Mouse (Mus musculus) thymus, adult 2 months (tissue): ENCODE results near the gene Tesk2. TPM values are rescaled to one million over a fixed set of nuclear protein-coding genes. Genes with fewer than 3 reads are reported as not detected.

Source experiments
- DNase-seq: peaks from one replicate; pipeline ENCODE4 v3.0.0; 2021
- H3K27ac ChIP-seq: fragments of 200-500 bp; 2 replicates; pipeline ENCODE4 v1.5.1; 2012; ENCODE audit warnings: low read length, control low read depth; ENCODE audit not compliant: control insufficient read depth, insufficient read depth
- H3K27me3 ChIP-seq: fragments of 200-500 bp; 2 replicates; pipeline ENCODE4 v1.6.1; 2012; ENCODE audit warnings: mild to moderate bottlenecking, low read length, moderate library complexity, mixed read lengths; ENCODE audit not compliant: control insufficient read depth, insufficient read depth
- H3K36me3 ChIP-seq: fragments of 200-500 bp; 2 replicates; pipeline ENCODE4 v1.6.1; 2012; ENCODE audit warnings: mild to moderate bottlenecking, low read length, moderate library complexity; ENCODE audit not compliant: control insufficient read depth, insufficient read depth
- H3K4me1 ChIP-seq: fragments of 200-500 bp; replicated peaks from 2 replicates; pipeline ENCODE4 v1.6.1; 2012; ENCODE audit warnings: low read length; ENCODE audit not compliant: control insufficient read depth, insufficient read depth
- H3K4me3 ChIP-seq: fragments of 200-500 bp; 2 replicates; pipeline ENCODE4 v1.5.1; 2012; ENCODE audit warnings: mild to moderate bottlenecking, low read length, control low read depth, moderate library complexity; ENCODE audit not compliant: control insufficient read depth, insufficient read depth
- CTCF ChIP-seq: fragments of 200-500 bp; IDR thresholded peaks from 2 replicates; pipeline ENCODE4 v1.5.1; 2012; ENCODE audit warnings: mild to moderate bottlenecking, control low read depth, low read length, moderate library complexity, borderline replicate concordance; ENCODE audit not compliant: control insufficient read depth, poor library complexity, insufficient read depth; ENCODE audit errors: extremely low read depth
- POLR2A ChIP-seq: fragments of 200-500 bp; IDR thresholded peaks from 2 replicates; pipeline ENCODE4 v1.6.1; 2012; ENCODE audit warnings: mild to moderate bottlenecking, low read length, control low read depth, moderate library complexity; ENCODE audit not compliant: control insufficient read depth, poor library complexity, insufficient read depth; ENCODE audit errors: extremely low read depth
- WGBS: fragments of 180-500 bp; shearing (Covaris S2); methylation state at CpG from one replicate; pipeline ENCODE4 v1.1.7; 2018; 5-methylcytosine and 5-hydroxymethylcytosine counted together
- polyA plus RNA-seq: library from polyadenylated mRNA; depleted of rRNA; stranded (reverse); fragments of >200 nt; gene quantifications from 2 replicates; pipeline ENCODE4 v1.2.3, GENCODE M21; 2012

Gene Tesk2
- polyA plus RNA-seq, 1 experiment: 4.4 TPM

GRCm38 (mm10) chr4:116683957-116684356, 36.8 kb upstream of the Tesk2 start:
- TF ChIP-seq CTCF: no peak
- TF ChIP-seq POLR2A: no peak
- 0 out of 2 replicates have a peak, but pooled peaks cover 3% of the 10 kb centered on the region for H3K4me1 ChIP-seq
- no peak overlapping the region for H3K4me3 ChIP-seq
- no peaks in the 10 kb centered on the region for H3K27me3 ChIP-seq
- no peak overlapping the region for H3K27ac ChIP-seq
- peaks cover 2% of the 10 kb centered on the region; the same call in 1 of the 2 replicates for H3K36me3 ChIP-seq
- 89% methylated on average over 4 of the region's 4 CpGs for WGBS
- DNase-seq: no peak

- no peak overlapping the region for H3K27ac ChIP-seq
- H3K4me3 ChIP-seq: no peak overlapping the region
- WGBS: 75% methylated on average over 2 of the region's 2 CpGs
These were observed 36.1 kb upstream of the Tesk2 start for GRCm38 (mm10) chr4:116684665-116685064.

GRCm38 (mm10) chr4:116685402-116686061, 35.2 kb upstream of the Tesk2 start, which contains the start of gene Prdx1:
Gene Prdx1, plus strand, starts transcription at chr4:116685544.
- under 1% methylated on average over 56 of the region's 56 CpGs for WGBS
- no peaks in the 10 kb centered on the region for H3K27me3 ChIP-seq
- peak; percentile 96 for DNase-seq
- TF ChIP-seq POLR2A (peak; percentile 94), CTCF (peak; percentile 84; the same call in 1 of the 2 replicates)
- H3K4me3 ChIP-seq: peak within 1 kb of the TSS; percentile 62
- peaks cover 12% of the 10 kb centered on the region for H3K36me3 ChIP-seq
- H3K27ac ChIP-seq: peak within 1 kb of the TSS; percentile 56
- 0 out of 2 replicates have a peak, but pooled peaks cover 3% of the 10 kb centered on the region for H3K4me1 ChIP-seq

More at GRCm38 (mm10) chr4:116684665-116685064, 36.1 kb upstream of the Tesk2 start:
- Histone ChIP-seq H3K36me3 (peaks cover 8% of the 10 kb centered on the region), H3K4me1 (0 out of 2 replicates have a peak, but pooled peaks cover 3% of the 10 kb centered on the region), H3K27me3 (no peaks in the 10 kb centered on the region)
- no peak for TF ChIP-seq POLR2A
- no peak for DNase-seq

GRCm38 (mm10) chr4:116687041-116687440, 33.7 kb upstream of the Tesk2 start:
- DNase-seq: no peak
- TF ChIP-seq CTCF: no peak
- TF ChIP-seq POLR2A: no peak
- Histone ChIP-seq H3K4me1 (0 out of 2 replicates have a peak, but pooled peaks cover 3% of the 10 kb centered on the region), H3K36me3 (peaks cover 27% of the 10 kb centered on the region), H3K27ac (no peak overlapping the region), H3K27me3 (no peaks in the 10 kb centered on the region), H3K4me3 (no peak overlapping the region)
- WGBS: 45% methylated on average over 1 of the region's 1 CpGs

- Histone ChIP-seq H3K27me3 (no peaks in the 10 kb centered on the region), H3K4me3 (no peak overlapping the region), H3K36me3 (peaks cover 50% of the 10 kb centered on the region), H3K27ac (no peak overlapping the region), H3K4me1 (0 out of 2 replicates have a peak, but pooled peaks cover 3% of the 10 kb centered on the region)
- 90% methylated on average over 4 of the region's 4 CpGs for WGBS
- DNase-seq: no peak
- TF ChIP-seq CTCF (no peak), POLR2A (no peak)
These were observed 31.4 kb upstream of the Tesk2 start for GRCm38 (mm10) chr4:116689309-116689876.

- H3K4me3 ChIP-seq: no peak overlapping the region
- peaks cover 74% of the 10 kb centered on the region for H3K36me3 ChIP-seq
- 96% methylated on average over 2 of the region's 2 CpGs for WGBS
- H3K4me1 ChIP-seq: no peaks in the 10 kb centered on the region
- no peak overlapping the region for H3K27ac ChIP-seq
- no peak for DNase-seq
- TF ChIP-seq CTCF (no peak), POLR2A (no peak)
- no peaks in the 10 kb centered on the region for H3K27me3 ChIP-seq
These were observed 28.6 kb upstream of the Tesk2 start for GRCm38 (mm10) chr4:116692146-116692545.

- H3K27ac ChIP-seq: no peak overlapping the region
- WGBS: 96% methylated on average over 2 of the region's 2 CpGs
- DNase-seq: no peak
- no peaks in the 10 kb centered on the region for H3K27me3 ChIP-seq
- H3K4me1 ChIP-seq: no peaks in the 10 kb centered on the region
- no peak overlapping the region for H3K4me3 ChIP-seq
- TF ChIP-seq POLR2A (no peak), CTCF (no peak)
- peaks cover 86% of the 10 kb centered on the region for H3K36me3 ChIP-seq
These were observed 27.0 kb upstream of the Tesk2 start for GRCm38 (mm10) chr4:116693785-116694184.
